Mouse (Mus musculus): ENCODE results near the gene Maob. TPM values are rescaled to one million over a fixed set of nuclear protein-coding genes. Genes with fewer than 3 reads are reported as not detected.

Maob gene
- 3.4 and 4.6 TPM in 2 replicates for polyA plus RNA-seq (2014; fragmentation: Nextera tagmentation; extraction: Ambion mirVana)

DNA sequence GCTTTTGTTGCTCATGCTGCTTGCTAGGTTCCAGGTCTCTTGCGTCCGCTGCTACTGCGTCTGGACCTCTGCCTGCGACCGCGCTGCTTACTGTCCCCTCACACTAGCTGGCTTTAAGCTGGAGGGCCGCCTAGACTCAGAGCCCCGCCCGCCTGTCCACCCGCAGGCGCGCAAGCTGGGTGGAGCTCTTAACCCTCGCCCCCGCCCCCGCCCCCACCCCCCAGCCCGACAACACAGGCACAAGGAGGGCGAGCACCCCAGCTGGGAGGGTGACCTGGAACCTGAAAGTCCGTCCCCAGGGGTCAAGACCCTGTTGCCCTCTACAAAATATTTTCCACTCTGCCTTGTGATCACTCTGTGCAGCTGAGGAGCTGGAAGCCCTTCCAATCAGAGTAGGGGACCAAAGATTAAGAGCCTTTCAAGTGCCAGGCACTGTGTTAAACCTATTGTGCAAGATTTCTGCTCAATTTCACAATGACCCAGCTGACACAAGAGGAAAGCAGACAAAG, at the start of gene Maob:
TSS of gene Maob (minus strand) at position 106 of the 509 bp plus-strand sequence.
- H3K4me3 ChIP-seq (ENCODE audit: low read depth, low read length), result no peak within 1 kb of the TSS
- H3K27ac ChIP-seq (ENCODE audit: low read depth, low read length), result no peak within 1 kb of the TSS
- no peak within 1 kb of the TSS; the same call in 1 of the 2 replicates for H3K9ac ChIP-seq (ENCODE audit: low read length)
- no peaks in the 10 kb centered on the region for H3K4me1 ChIP-seq (ENCODE audit: control insufficient read depth, insufficient read depth, low read length)
- DNase-seq (ENCODE audit: low spot score, missing footprints), result peak; percentile 88
- no peaks in the 10 kb centered on the region for H3K27me3 ChIP-seq (ENCODE audit: control insufficient read depth, insufficient read depth, low read length)
- no peaks in the 10 kb centered on the region for H3K36me3 ChIP-seq (ENCODE audit: control insufficient read depth, insufficient read depth, low read length)
- no peaks in the 10 kb centered on the region for H3K9me3 ChIP-seq (ENCODE audit: control insufficient read depth, low read length)
- peak within 1 kb of the TSS; percentile 37 for H3K4me2 ChIP-seq
- peak; percentile 84 for ATAC-seq (ENCODE audit: low FRiP score)
- WGBS, result 18% methylated on average over 18 of the region's 18 CpGs

DNA sequence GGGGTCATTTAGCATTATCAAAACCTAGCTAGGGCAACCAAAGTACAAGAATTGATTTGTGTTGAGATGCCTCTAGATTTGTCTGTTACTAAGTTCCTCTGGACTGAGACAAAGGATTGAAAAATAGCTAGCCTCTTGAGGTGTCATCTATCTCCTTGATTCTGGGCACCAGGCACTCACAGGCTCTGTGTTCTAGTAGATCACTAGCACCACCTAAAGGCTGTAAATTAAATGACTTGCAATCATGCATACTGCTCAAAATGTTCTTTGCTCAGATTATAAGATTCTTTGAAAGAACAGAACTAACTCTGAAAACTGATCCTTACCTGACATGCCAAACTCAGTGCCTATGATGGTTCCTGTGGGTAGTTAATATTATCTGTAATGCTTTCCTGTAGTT, 43.1 kb upstream of the Maob start:
- H3K9ac ChIP-seq (ENCODE audit: low read length), result no peak overlapping the region
- no peaks in the 10 kb centered on the region for H3K36me3 ChIP-seq (ENCODE audit: control insufficient read depth, insufficient read depth, low read length)
- no peak overlapping the region for H3K27ac ChIP-seq (ENCODE audit: low read depth, low read length)
- no peak overlapping the region for H3K4me2 ChIP-seq
- H3K27me3 ChIP-seq (ENCODE audit: control insufficient read depth, insufficient read depth, low read length), result no peaks in the 10 kb centered on the region
- H3K4me3 ChIP-seq (ENCODE audit: low read depth, low read length), result no peak overlapping the region
- H3K9me3 ChIP-seq (ENCODE audit: control insufficient read depth, low read length), result no peaks in the 10 kb centered on the region
- ATAC-seq (ENCODE audit: low FRiP score), result no peak
- H3K4me1 ChIP-seq (ENCODE audit: control insufficient read depth, insufficient read depth, low read length), result no peaks in the 10 kb centered on the region
- no peak for DNase-seq (ENCODE audit: low spot score, missing footprints)

DNA sequence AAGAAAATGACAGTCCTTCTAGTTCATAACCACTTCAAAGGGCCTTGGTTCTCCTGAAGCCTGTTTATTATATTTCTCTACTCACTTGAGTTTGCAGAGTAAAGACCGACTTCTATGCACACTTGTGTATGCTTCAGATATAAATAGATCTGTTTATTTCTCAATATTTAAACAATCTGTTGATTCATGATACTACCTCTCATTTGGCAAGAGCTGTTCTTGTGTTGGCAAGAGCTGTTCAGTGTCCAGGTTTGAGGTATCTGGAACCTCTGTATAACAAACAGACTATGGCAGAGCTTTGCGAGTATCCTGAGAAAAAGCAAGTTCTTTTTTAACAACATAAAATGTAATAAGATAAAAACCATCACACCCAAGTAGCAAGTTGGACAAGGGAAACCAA, 28.9 kb upstream of the Maob start:
- Histone ChIP-seq H3K4me2 (no peak overlapping the region), H3K9me3 (ENCODE audit: control insufficient read depth, low read length) (no peaks in the 10 kb centered on the region), H3K36me3 (ENCODE audit: control insufficient read depth, insufficient read depth, low read length) (no peaks in the 10 kb centered on the region), H3K9ac (ENCODE audit: low read length) (no peak overlapping the region), H3K27ac (ENCODE audit: low read depth, low read length) (no peak overlapping the region), H3K4me1 (ENCODE audit: control insufficient read depth, insufficient read depth, low read length) (no peaks in the 10 kb centered on the region), H3K4me3 (ENCODE audit: low read depth, low read length) (no peak overlapping the region), H3K27me3 (ENCODE audit: control insufficient read depth, insufficient read depth, low read length) (no peaks in the 10 kb centered on the region)
- 95% methylated on average over 2 of the region's 2 CpGs for WGBS
- ATAC-seq (ENCODE audit: low FRiP score) (no peak), DNase-seq (ENCODE audit: low spot score, missing footprints) (no peak)

DNA sequence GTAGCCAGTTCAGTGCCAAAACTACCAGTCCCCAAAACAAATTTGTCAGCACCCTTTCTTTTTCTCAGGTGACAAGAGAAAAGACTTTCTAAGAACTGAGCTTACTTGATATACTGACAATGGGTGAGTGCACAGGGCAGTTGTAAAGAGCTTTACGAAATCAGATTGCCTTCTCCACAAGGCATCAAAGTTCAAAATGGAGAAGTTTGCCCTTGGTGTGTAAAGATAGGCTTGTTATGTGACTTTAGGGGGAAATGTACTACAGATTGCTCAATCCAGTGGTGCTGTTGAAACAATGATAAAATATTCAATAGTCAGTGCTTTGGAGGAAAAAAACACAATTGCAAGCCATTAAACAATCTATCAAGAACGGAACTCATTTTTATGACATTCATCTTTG, 24.3 kb upstream of the Maob start:
- 80% methylated on average over 2 of the region's 2 CpGs for WGBS
- no peak for DNase-seq (ENCODE audit: low spot score, missing footprints)
- Histone ChIP-seq H3K4me1 (ENCODE audit: control insufficient read depth, insufficient read depth, low read length) (no peaks in the 10 kb centered on the region), H3K9ac (ENCODE audit: low read length) (no peak overlapping the region), H3K9me3 (ENCODE audit: control insufficient read depth, low read length) (no peaks in the 10 kb centered on the region), H3K27me3 (ENCODE audit: control insufficient read depth, insufficient read depth, low read length) (no peaks in the 10 kb centered on the region), H3K4me3 (ENCODE audit: low read depth, low read length) (no peak overlapping the region), H3K4me2 (no peak overlapping the region), H3K36me3 (ENCODE audit: control insufficient read depth, insufficient read depth, low read length) (no peaks in the 10 kb centered on the region), H3K27ac (ENCODE audit: low read depth, low read length) (no peak overlapping the region)
- ATAC-seq (ENCODE audit: low FRiP score), result no peak

DNA sequence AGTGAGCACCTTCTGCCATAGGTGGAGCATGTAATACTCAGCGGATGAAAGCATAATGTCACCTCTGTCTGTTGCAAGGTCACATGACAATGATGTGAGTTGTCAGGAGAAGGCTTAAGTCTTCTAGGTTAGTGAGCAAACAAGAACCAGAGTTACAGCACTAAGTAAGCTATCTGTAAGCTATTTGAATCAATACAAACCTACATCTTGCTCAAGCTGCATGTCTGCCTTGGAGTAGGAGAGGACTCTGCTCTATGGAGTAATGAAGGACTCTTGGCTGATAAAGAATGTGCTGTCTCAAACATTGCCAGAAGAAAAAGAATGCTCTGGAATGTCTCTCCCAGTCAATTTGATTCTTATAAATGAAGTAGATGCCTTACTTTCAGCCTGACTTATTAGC, 20.1 kb upstream of the Maob start:
- Histone ChIP-seq H3K27me3 (ENCODE audit: control insufficient read depth, insufficient read depth, low read length) (no peaks in the 10 kb centered on the region), H3K9ac (ENCODE audit: low read length) (no peak overlapping the region), H3K4me2 (no peak overlapping the region), H3K36me3 (ENCODE audit: control insufficient read depth, insufficient read depth, low read length) (no peaks in the 10 kb centered on the region), H3K4me3 (ENCODE audit: low read depth, low read length) (no peak overlapping the region), H3K27ac (ENCODE audit: low read depth, low read length) (no peak overlapping the region), H3K9me3 (ENCODE audit: control insufficient read depth, low read length) (no peaks in the 10 kb centered on the region), H3K4me1 (ENCODE audit: control insufficient read depth, insufficient read depth, low read length) (no peaks in the 10 kb centered on the region)
- DNase-seq (ENCODE audit: low spot score, missing footprints), result no peak
- 83% methylated on average over 1 of the region's 1 CpGs for WGBS
- no peak for ATAC-seq (ENCODE audit: low FRiP score)

DNA sequence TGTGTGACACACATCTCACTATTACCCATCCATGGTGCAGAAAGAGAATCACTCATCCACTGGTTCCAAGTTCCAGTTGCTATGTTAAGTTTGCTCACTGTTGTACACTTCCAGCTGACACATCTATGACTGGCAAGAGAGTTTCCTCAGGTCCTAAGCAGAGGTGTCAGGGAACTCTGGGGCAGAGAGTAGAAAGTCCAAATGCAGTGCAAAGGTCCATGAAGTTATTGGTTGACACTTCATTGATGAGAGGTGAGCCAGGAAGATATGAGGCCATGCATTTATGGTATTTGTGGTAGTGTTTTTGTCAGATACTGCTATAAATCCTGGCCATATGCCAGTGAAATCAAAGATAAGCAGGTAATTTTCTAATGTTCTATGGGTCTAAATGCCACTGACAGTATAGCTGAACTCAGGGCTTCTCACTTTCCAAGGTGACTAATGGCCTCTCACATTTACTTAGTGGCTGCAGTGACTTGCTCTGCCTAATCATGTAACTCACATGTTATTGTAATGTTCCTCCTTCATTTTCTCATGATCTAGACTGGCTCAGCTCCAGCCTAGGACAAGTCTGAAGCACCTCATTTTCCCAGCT, 19.4 kb upstream of the Maob start:
- no peak overlapping the region for H3K9ac ChIP-seq (ENCODE audit: low read length)
- no peaks in the 10 kb centered on the region for H3K36me3 ChIP-seq (ENCODE audit: control insufficient read depth, insufficient read depth, low read length)
- DNase-seq (ENCODE audit: low spot score, missing footprints) (no peak), ATAC-seq (ENCODE audit: low FRiP score) (no peak)
- H3K9me3 ChIP-seq (ENCODE audit: control insufficient read depth, low read length), result no peaks in the 10 kb centered on the region
- no peak overlapping the region for H3K4me3 ChIP-seq (ENCODE audit: low read depth, low read length)
- H3K27ac ChIP-seq (ENCODE audit: low read depth, low read length), result no peak overlapping the region
- H3K27me3 ChIP-seq (ENCODE audit: control insufficient read depth, insufficient read depth, low read length), result no peaks in the 10 kb centered on the region
- no peak overlapping the region for H3K4me2 ChIP-seq
- H3K4me1 ChIP-seq (ENCODE audit: control insufficient read depth, insufficient read depth, low read length), result no peaks in the 10 kb centered on the region

DNA sequence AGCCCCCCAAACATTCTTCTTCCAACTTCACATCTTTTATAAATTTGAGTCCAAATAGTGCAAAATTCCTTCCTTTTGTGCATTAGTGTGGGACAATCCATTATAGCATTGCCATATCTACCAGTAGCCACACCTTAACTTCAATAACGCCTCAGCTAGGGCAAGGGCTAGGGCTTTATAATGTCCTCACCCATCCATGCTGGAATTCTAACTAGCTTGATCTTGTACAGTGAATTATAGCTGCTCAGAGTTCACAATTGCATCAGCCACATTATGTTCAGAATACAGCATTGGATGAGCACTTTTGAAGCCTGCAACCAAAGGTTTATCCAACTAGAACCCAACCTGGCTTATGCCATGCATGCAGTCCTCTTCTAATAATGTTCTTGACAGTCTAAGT, 8.9 kb upstream of the Maob start:
- H3K27me3 ChIP-seq (ENCODE audit: control insufficient read depth, insufficient read depth, low read length), result no peaks in the 10 kb centered on the region
- 94% methylated on average over 1 of the region's 1 CpGs for WGBS
- no peak overlapping the region for H3K27ac ChIP-seq (ENCODE audit: low read depth, low read length)
- H3K4me2 ChIP-seq, result no peak overlapping the region
- H3K9me3 ChIP-seq (ENCODE audit: control insufficient read depth, low read length), result no peaks in the 10 kb centered on the region
- H3K4me3 ChIP-seq (ENCODE audit: low read depth, low read length), result no peak overlapping the region
- H3K36me3 ChIP-seq (ENCODE audit: control insufficient read depth, insufficient read depth, low read length), result no peaks in the 10 kb centered on the region
- ATAC-seq (ENCODE audit: low FRiP score), result no peak
- no peak for DNase-seq (ENCODE audit: low spot score, missing footprints)
- no peak overlapping the region for H3K9ac ChIP-seq (ENCODE audit: low read length)
- H3K4me1 ChIP-seq (ENCODE audit: control insufficient read depth, insufficient read depth, low read length), result no peaks in the 10 kb centered on the region

DNA sequence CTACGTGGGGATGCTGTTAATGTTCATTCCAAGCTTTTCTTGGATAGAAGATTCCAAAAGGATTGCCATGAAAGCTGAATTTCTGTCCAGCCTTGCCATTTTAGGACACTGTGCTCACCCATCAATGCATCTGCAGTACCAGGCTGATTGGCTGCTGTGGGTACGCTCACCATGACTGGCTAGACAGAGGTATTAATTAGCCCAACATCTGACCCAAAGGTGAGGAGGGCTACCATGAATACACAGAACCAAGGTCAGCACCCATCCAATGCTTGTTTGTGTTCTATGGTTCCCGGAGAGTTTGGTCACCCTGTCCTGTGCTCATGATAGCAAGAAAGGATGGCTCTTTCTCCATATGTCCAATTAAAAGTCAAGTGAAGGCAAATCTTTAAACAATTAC, 1.2 kb downstream of the Maob start:
- no peak overlapping the region for H3K4me2 ChIP-seq
- no peak overlapping the region for H3K4me3 ChIP-seq (ENCODE audit: low read depth, low read length)
- no peaks in the 10 kb centered on the region for H3K4me1 ChIP-seq (ENCODE audit: control insufficient read depth, insufficient read depth, low read length)
- no peaks in the 10 kb centered on the region for H3K9me3 ChIP-seq (ENCODE audit: control insufficient read depth, low read length)
- H3K36me3 ChIP-seq (ENCODE audit: control insufficient read depth, insufficient read depth, low read length), result no peaks in the 10 kb centered on the region
- H3K27ac ChIP-seq (ENCODE audit: low read depth, low read length), result no peak overlapping the region
- no peaks in the 10 kb centered on the region for H3K27me3 ChIP-seq (ENCODE audit: control insufficient read depth, insufficient read depth, low read length)
- DNase-seq (ENCODE audit: low spot score, missing footprints), result no peak
- H3K9ac ChIP-seq (ENCODE audit: low read length), result no peak overlapping the region
- 93% methylated on average over 3 of the region's 3 CpGs for WGBS
- no peak for ATAC-seq (ENCODE audit: low FRiP score)

DNA sequence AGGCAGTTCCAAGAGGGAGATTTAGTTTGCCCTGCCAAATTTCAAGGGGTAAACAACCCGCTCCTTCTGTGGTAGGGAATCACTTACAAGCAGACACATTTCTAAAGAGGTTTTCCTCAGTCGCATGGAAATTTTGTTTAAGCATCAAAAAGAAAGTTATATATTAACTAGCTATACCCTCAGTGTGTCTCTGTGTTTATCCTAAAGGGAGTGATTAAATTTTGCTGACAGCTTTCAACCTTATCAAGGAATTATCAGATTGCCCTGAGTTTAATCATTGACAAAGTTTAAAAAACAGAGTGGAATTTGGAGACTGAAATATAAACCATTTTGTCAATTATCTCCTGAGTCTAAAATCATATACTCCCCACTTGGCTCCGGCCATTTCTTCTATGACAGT, 5.1 kb downstream of the Maob start:
- no peak overlapping the region for H3K9ac ChIP-seq (ENCODE audit: low read length)
- 80% methylated on average over 3 of the region's 3 CpGs for WGBS

More for the DNA sequence above, 5.1 kb downstream of the Maob start:
- Histone ChIP-seq H3K27ac (ENCODE audit: low read depth, low read length) (no peak overlapping the region), H3K9me3 (ENCODE audit: control insufficient read depth, low read length) (no peaks in the 10 kb centered on the region), H3K36me3 (ENCODE audit: control insufficient read depth, insufficient read depth, low read length) (no peaks in the 10 kb centered on the region), H3K4me2 (no peak overlapping the region), H3K4me3 (ENCODE audit: low read depth, low read length) (no peak overlapping the region), H3K27me3 (ENCODE audit: control insufficient read depth, insufficient read depth, low read length) (no peaks in the 10 kb centered on the region), H3K4me1 (ENCODE audit: control insufficient read depth, insufficient read depth, low read length) (no peaks in the 10 kb centered on the region)
- no peak for ATAC-seq (ENCODE audit: low FRiP score)
- DNase-seq (ENCODE audit: low spot score, missing footprints), result no peak

Measured in midbrain, embryonic 11.5 days (tissue).